Mouse (Mus musculus) heart, adult 2 months (tissue): Measurements from ENCODE around the gene Abcc1.

Source experiments
- CTCF ChIP-seq: fragments of 200-600 bp; IDR thresholded peaks from 2 replicates; pipeline ENCODE4 v1.8.1; 2022; ENCODE audit warnings: antibody characterized with exemption, mild to moderate bottlenecking, moderate library complexity
- EP300 ChIP-seq: fragments of 200-500 bp; IDR thresholded peaks from 2 replicates; pipeline ENCODE4 v1.6.1; 2011; ENCODE audit warnings: low read depth, low read length, control low read depth; ENCODE audit not compliant: insufficient read depth
- POLR2A ChIP-seq: fragments of 200-500 bp; IDR thresholded peaks from 2 replicates; pipeline ENCODE4 v1.6.1; 2011; ENCODE audit warnings: mild to moderate bottlenecking, low read depth, low read length, control low read depth; ENCODE audit not compliant: insufficient read depth

- TF ChIP-seq CTCF (no peak), POLR2A (no peak), EP300 (no peak)
These were observed 40.9 kb upstream of the Abcc1 start for GRCm38 (mm10) chr16:14320494-14320893.
